Mouse (Mus musculus) stomach, embryonic 15.5 days (tissue): ENCODE results near the gene Gm8978. TPM values are rescaled to one million over a fixed set of nuclear protein-coding genes. Genes with fewer than 3 reads are reported as not detected.
"Not testable (repeated sequence)": the region's sequence is repeated elsewhere in the genome, so short reads cannot be mapped to it uniquely, and the experiment has no call there.

Source experiments
- ATAC-seq: fragments of 200-750 bp; cut with Nextera tagmentation; 2 replicates; pipeline ENCODE4 v1.8.0; 2017; ENCODE audit warnings: low read depth, moderate number of reproducible peaks, moderate TSS enrichment; ENCODE audit not compliant: insufficient read depth, low FRiP score
- H3K27ac ChIP-seq: fragments of 300-500 bp; sonication (generic); 2 replicates; pipeline ENCODE4 v1.5.1; 2015; ENCODE audit warnings: mild to moderate bottlenecking, inconsistent platforms
- H3K27me3 ChIP-seq: fragments of 300-500 bp; sonication (generic); replicated peaks from 2 replicates; pipeline ENCODE4 v1.6.1; 2015; ENCODE audit warnings: inconsistent platforms
- H3K36me3 ChIP-seq: fragments of 300-500 bp; sonication (generic); 2 replicates; pipeline ENCODE4 v1.6.1; 2015; ENCODE audit warnings: inconsistent platforms
- H3K4me1 ChIP-seq: fragments of 300-500 bp; sonication (generic); 2 replicates; pipeline ENCODE4 v1.6.1; 2015; ENCODE audit warnings: inconsistent platforms
- H3K4me2 ChIP-seq: fragments of 300-500 bp; sonication (generic); 2 replicates; pipeline ENCODE4 v1.6.1; 2015; ENCODE audit warnings: mild to moderate bottlenecking, inconsistent platforms
- H3K4me3 ChIP-seq: fragments of 300-500 bp; sonication (generic); replicated peaks from 2 replicates; pipeline ENCODE4 v1.5.1; 2015; ENCODE audit warnings: inconsistent platforms
- H3K9ac ChIP-seq: fragments of 300-500 bp; sonication (generic); 2 replicates; pipeline ENCODE4 v1.6.1; 2015; ENCODE audit warnings: inconsistent platforms
- H3K9me3 ChIP-seq: fragments of 300-500 bp; sonication (generic); 2 replicates; pipeline ENCODE4 v1.6.1; 2016; ENCODE audit warnings: inconsistent platforms
- WGBS: fragments of 180-500 bp; shearing (Covaris S2); methylation state at CpG from one replicate; pipeline ENCODE4 v1.1.7; 2015; 5-methylcytosine and 5-hydroxymethylcytosine counted together
- microRNA-seq: library from miRNA; unstranded; fragments of <30 nt; microRNA quantifications from one replicate; pipeline ENCODE4, GENCODE M21; 2016
- polyA plus RNA-seq: library from polyadenylated mRNA; unstranded; fragments of >200 nt; fragmentation: Nextera tagmentation; extraction: Ambion mirVana; gene quantifications from 2 replicates; pipeline ENCODE4 v1.2.1, GENCODE M21; 2015

Gm8978 gene
- not detected in 2 replicates for polyA plus RNA-seq

DNA sequence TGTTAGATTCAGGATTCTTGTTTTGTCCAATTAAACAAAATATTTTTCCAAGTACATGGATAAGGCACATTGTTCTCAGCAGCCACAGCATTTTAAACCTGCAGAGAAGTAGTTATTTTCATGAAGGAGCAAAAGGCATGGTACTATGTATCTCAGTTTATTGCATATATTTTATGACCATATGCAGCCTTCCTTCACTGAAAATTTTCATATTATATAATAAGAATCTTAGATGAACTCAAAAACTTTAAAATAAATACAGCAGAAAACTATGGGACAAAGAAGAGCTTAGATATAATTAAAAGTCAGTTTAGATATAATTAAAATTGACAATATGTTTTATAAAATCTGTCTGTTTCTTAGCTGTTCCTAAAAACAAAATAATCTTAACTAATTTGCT is at the start of gene Gm8978:
Gene Gm8978, minus strand, starts transcription at position 101 of the 400 bp plus-strand sequence.
- not testable (repeated sequence) for H3K27me3 ChIP-seq, H3K9ac ChIP-seq, H3K36me3 ChIP-seq

GRCm38 (mm10) chr19:33589626-33590302 is 35.3 kb downstream of the Gm8978 start:
- H3K4me3 ChIP-seq: peak overlapping the region; percentile 38
- H3K4me1 ChIP-seq, H3K36me3 ChIP-seq, H3K27ac ChIP-seq, H3K9me3 ChIP-seq, H3K27me3 ChIP-seq, H3K9ac ChIP-seq: not testable (repeated sequence)
- H3K4me2 ChIP-seq: peak overlapping the region; percentile 50
- WGBS: 3% methylated on average over 11 of the region's 38 CpGs
- peak; percentile 94 for ATAC-seq

More for the DNA sequence above, at the start of gene Gm8978:
- H3K4me1 ChIP-seq, H3K4me2 ChIP-seq, H3K27ac ChIP-seq, H3K4me3 ChIP-seq, H3K9me3 ChIP-seq, ATAC-seq: not testable (repeated sequence)

DNA sequence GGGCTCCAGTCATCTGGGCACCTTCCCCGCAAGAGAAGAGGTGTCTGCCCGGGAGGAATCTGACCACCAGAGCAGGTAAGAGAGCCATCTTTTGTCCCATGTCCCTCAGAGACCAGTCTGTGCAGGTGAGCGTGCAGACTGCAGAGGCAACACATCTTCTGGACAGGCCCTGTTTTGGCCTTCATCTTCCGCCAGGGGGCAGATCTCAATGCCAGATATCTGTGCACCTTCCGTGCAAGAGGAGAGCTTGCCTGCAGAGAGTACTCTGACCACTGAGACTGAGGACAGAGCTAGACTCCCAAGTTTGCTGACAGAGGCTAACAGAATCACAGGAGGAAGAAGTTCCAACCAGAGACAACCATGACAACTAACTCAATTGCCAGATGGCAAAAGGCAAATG is 56.5 kb downstream of the Gm8978 start:
- H3K4me3 ChIP-seq, H3K9ac ChIP-seq, ATAC-seq, H3K9me3 ChIP-seq, H3K27ac ChIP-seq, H3K4me1 ChIP-seq, H3K27me3 ChIP-seq, H3K4me2 ChIP-seq, H3K36me3 ChIP-seq: not testable (repeated sequence)
- 81% methylated on average over 5 of the region's 5 CpGs for WGBS

Small RNA genes within 50 kb of the gene (microRNA-seq; reads per million reads assigned to microRNA genes)
- not detected for gene Gm27440

Other genes starting within 250 kb of the Gm8978 start
- 7.4 and 7.5 TPM in 2 replicates for gene Rnls, start 233.0 kb downstream of the Gm8978 start, polyA plus RNA-seq
- gene Lipo4, start 107.5 kb downstream of the Gm8978 start, polyA plus RNA-seq: not detected in 2 replicates
- 0.24 and 0.58 TPM in 2 replicates for gene Lipo2, start 126.1 kb upstream of the Gm8978 start, polyA plus RNA-seq
- gene Lipo3, start 136.7 kb upstream of the Gm8978 start, polyA plus RNA-seq: 13.8 and 14.5 TPM in 2 replicates
- gene Lipo1, start 162.2 kb upstream of the Gm8978 start, polyA plus RNA-seq: not detected in 2 replicates